Mouse (Mus musculus) G1E (cell line): ENCODE data around the gene Mroh2a. TPM values are rescaled to one million over a fixed set of nuclear protein-coding genes. Genes with fewer than 3 reads are reported as not detected.

ENCODE experiments used
- ATAC-seq: 2 replicates; pipeline ENCODE4 v1.8.0; 2016; ENCODE audit warnings: mild to moderate bottlenecking; ENCODE audit not compliant: insufficient number of reproducible peaks, poor library complexity, low FRiP score, severe bottlenecking; ENCODE audit errors: extremely low read depth
- DNase-seq: peaks from one replicate; pipeline ENCODE4 v3.0.0; 2012; ENCODE audit warnings: low spot score
- H3K27me3 ChIP-seq: 2 replicates; pipeline ENCODE4 v1.6.1; 2012; ENCODE audit warnings: mild to moderate bottlenecking, low read length, inconsistent platforms; ENCODE audit not compliant: insufficient read depth
- H3K36me3 ChIP-seq: replicated peaks from 2 replicates; pipeline ENCODE3; 2012; ENCODE audit warnings: mild to moderate bottlenecking, inconsistent platforms
- H3K4me1 ChIP-seq: 2 replicates; pipeline ENCODE4 v1.6.1; 2012; ENCODE audit warnings: low read depth, low read length, inconsistent platforms, mixed read lengths; ENCODE audit not compliant: insufficient read depth
- H3K4me3 ChIP-seq: 2 replicates; pipeline ENCODE4 v1.5.1; 2012; ENCODE audit warnings: low read depth, mild to moderate bottlenecking, inconsistent platforms, low read length, moderate library complexity, mixed read lengths
- H3K9me3 ChIP-seq: replicated peaks from 2 replicates; pipeline ENCODE4 v1.6.1; 2012; ENCODE audit warnings: inconsistent platforms
- CTCF ChIP-seq: IDR thresholded peaks from 2 replicates; pipeline ENCODE4 v1.5.1; 2012; ENCODE audit warnings: low read depth, low read length, inconsistent platforms, mixed read lengths
- GATA1 ChIP-seq: IDR thresholded peaks from 2 replicates; pipeline ENCODE4 v1.6.1; 2012; ENCODE audit warnings: borderline replicate concordance, low read length, inconsistent platforms, mixed read lengths
- GATA2 ChIP-seq: IDR thresholded peaks from 2 replicates; pipeline ENCODE4 v1.6.1; 2012; ENCODE audit warnings: low read depth, low read length, inconsistent platforms, borderline replicate concordance
- POLR2AphosphoS5 ChIP-seq: IDR thresholded peaks from 2 replicates; pipeline ENCODE4 v1.6.1; 2012; ENCODE audit warnings: low read depth, low read length, inconsistent platforms; ENCODE audit not compliant: insufficient replicate concordance
- TAL1 ChIP-seq: conservative IDR thresholded peaks from 2 replicates; pipeline ENCODE4 v1.6.1; 2012; ENCODE audit warnings: low read depth, low read length, inconsistent platforms, mixed read lengths
- polyA plus RNA-seq: library from polyadenylated mRNA; stranded (reverse); fragments of >175 nt; gene quantifications from 2 replicates; pipeline ENCODE4 v1.2.3, GENCODE M21; 2012
- total RNA-seq, 2 experiments: library from RNA; stranded (forward) in 1 of 2; stranded (reverse) in 1 of 2; fragments of 200-1000 nt in 1 of 2; fragments of >200 nt in 1 of 2; fragmentation: Nextera tagmentation in 1 of 2; gene quantifications; 2 replicates each; pipeline ENCODE4 v1.2.3; 2014 to 2017

Gene Mroh2a
- total and polyA plus RNA-seq, 3 experiments: 0.49 TPM; not detected in 2

GRCm38 (mm10) chr1:88234248-88234610 is 7.4 kb downstream of the Mroh2a start:
- no peak for TF ChIP-seq GATA2
- TF ChIP-seq POLR2AphosphoS5: no peak
- TF ChIP-seq TAL1: no peak
- no peak for TF ChIP-seq CTCF
- TF ChIP-seq GATA1: no peak
- Histone ChIP-seq H3K9me3 (peaks cover 2% of the 10 kb centered on the region; the same call in 1 of the 2 replicates), H3K4me3 (no peak overlapping the region), H3K36me3 (no peaks in the 10 kb centered on the region), H3K4me1 (no peaks in the 10 kb centered on the region), H3K27me3 (peaks cover 9% of the 10 kb centered on the region; the same call in 1 of the 2 replicates)
- DNase-seq: no peak
- no peak for ATAC-seq

DNA sequence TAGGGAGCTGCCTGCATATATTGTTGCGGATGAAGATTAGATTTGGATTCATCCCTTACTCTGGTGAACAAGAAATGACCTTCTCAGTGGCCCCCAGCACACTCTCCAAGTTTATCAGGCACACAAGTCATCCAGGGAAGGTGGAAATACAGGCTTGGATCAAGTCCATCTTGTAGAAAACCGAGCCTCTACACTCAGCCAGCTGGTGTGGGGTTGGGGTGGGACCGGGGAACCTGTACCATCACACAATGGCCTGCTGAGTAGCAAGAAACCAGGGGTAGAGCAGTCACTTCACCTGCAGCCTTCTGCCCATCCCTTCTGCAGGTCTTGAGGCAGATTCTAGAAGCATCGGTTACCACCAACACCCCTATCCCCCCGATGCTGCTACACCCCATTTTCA is 7.9 kb downstream of the Mroh2a start:
- no peaks in the 10 kb centered on the region for H3K4me1 ChIP-seq
- DNase-seq (no peak), ATAC-seq (no peak)
- TF ChIP-seq GATA2: no peak
- no peak for TF ChIP-seq TAL1
- TF ChIP-seq CTCF: no peak
- TF ChIP-seq GATA1: no peak
- TF ChIP-seq POLR2AphosphoS5: no peak
- H3K27me3 ChIP-seq: peaks cover 9% of the 10 kb centered on the region; the same call in 1 of the 2 replicates
- H3K36me3 ChIP-seq: no peaks in the 10 kb centered on the region
- H3K4me3 ChIP-seq: no peak overlapping the region
- peaks cover 2% of the 10 kb centered on the region; the same call in 1 of the 2 replicates for H3K9me3 ChIP-seq

DNA sequence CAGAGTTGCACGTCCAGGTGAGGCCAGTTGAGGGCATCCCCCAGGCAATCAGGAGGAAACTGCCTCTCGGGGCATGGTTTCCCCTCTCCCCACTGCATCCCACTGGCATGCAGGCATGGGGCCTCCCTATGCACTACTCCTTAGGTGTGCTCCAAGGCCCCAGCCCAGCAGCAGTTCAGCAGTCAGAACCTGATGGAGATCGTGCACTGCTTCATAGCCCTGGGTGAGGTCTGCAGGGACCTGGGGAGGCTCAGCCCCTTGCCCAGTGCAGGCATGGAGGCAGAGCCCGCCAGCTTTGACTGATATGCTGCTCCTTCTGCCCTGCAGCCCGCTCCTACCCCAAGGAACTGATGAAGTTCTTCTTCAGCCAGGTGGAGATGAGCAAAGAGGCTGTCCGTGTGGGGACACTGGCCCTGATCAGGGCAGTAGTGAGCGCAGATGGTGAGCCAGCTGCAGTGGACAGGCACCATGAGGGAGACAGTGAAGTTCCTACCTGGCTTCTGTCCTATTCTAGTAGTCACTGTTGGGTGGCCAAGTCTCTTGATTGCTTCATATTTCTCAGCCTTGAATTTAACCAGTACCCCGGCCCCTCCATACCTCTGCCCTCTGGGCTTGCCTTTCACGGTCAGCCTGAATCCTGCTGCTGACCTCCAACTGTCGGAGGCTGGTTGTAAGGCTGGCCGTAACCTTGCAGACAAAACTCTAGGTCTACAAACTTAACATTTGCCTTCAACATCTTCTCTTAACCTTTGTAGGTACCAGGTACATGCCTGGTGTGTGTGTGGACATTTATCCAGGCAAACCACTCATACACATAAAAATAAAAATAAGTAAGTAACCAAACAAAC is 8.5 kb downstream of the Mroh2a start:
- H3K36me3 ChIP-seq: no peaks in the 10 kb centered on the region
- H3K9me3 ChIP-seq: peaks cover 2% of the 10 kb centered on the region; the same call in 1 of the 2 replicates
- DNase-seq (no peak), ATAC-seq (no peak)
- peaks cover 9% of the 10 kb centered on the region; the same call in 1 of the 2 replicates for H3K27me3 ChIP-seq
- H3K4me1 ChIP-seq: no peaks in the 10 kb centered on the region
- TF ChIP-seq CTCF (no peak), TAL1 (no peak), GATA1 (no peak), POLR2AphosphoS5 (no peak; the same call in 1 of the 2 replicates), GATA2 (no peak)
- H3K4me3 ChIP-seq: no peak overlapping the region

- no peak for DNase-seq
- Histone ChIP-seq H3K36me3 (no peaks in the 10 kb centered on the region), H3K4me3 (no peak overlapping the region), H3K27me3 (peaks cover 9% of the 10 kb centered on the region; the same call in 1 of the 2 replicates), H3K4me1 (no peaks in the 10 kb centered on the region), H3K9me3 (peaks cover 2% of the 10 kb centered on the region; the same call in 1 of the 2 replicates)
- TF ChIP-seq GATA2 (no peak), CTCF (no peak), GATA1 (no peak), POLR2AphosphoS5 (no peak), TAL1 (no peak)
- ATAC-seq: no peak
These were observed 9.2 kb downstream of the Mroh2a start for GRCm38 (mm10) chr1:88235894-88236415.

- DNase-seq (no peak), ATAC-seq (no peak)
- peaks cover 2% of the 10 kb centered on the region; the same call in 1 of the 2 replicates for H3K9me3 ChIP-seq
- TF ChIP-seq GATA1 (no peak), CTCF (0 out of 2 replicates have a peak, but pooled peaks have one; percentile 1), POLR2AphosphoS5 (no peak)
- H3K27me3 ChIP-seq: peaks cover 9% of the 10 kb centered on the region; the same call in 1 of the 2 replicates
- no peak overlapping the region for H3K4me3 ChIP-seq
- no peaks in the 10 kb centered on the region for H3K36me3 ChIP-seq
- no peaks in the 10 kb centered on the region for H3K4me1 ChIP-seq
These were observed 10.5 kb downstream of the Mroh2a start for GRCm38 (mm10) chr1:88237311-88237710.

- no peaks in the 10 kb centered on the region for H3K36me3 ChIP-seq
- TF ChIP-seq GATA1: no peak
- TF ChIP-seq GATA2: no peak
- TF ChIP-seq CTCF: no peak; the same call in 1 of the 2 replicates
- TF ChIP-seq TAL1: no peak
- no peak; the same call in 1 of the 2 replicates for TF ChIP-seq POLR2AphosphoS5
- no peaks in the 10 kb centered on the region for H3K4me1 ChIP-seq
- H3K27me3 ChIP-seq: peaks cover 12% of the 10 kb centered on the region; the same call in 1 of the 2 replicates
- DNase-seq: no peak
- no peak overlapping the region for H3K4me3 ChIP-seq
- no peak for ATAC-seq
- H3K9me3 ChIP-seq: peaks cover 3% of the 10 kb centered on the region; the same call in 1 of the 2 replicates
These were observed 12.0 kb downstream of the Mroh2a start for GRCm38 (mm10) chr1:88238771-88239170.
